Mouse (Mus musculus) leukemia stem cell, adult 10-12 weeks (primary cell): ENCODE results near the gene Ube2o. TPM values are rescaled to one million over a fixed set of nuclear protein-coding genes. Genes with fewer than 3 reads are reported as not detected.

ENCODE experiments used
- polyA plus RNA-seq: library from polyadenylated mRNA; stranded (reverse); fragments of >175 nt; gene quantifications from 2 replicates; pipeline ENCODE4 v1.2.3, GENCODE M21; 2012; ENCODE audit warnings: low replicate concordance

Gene Ube2o
- 65.0 and 89.5 TPM in 2 replicates for polyA plus RNA-seq

GRCm38 (mm10) chr11:116581376-116581814 lies at the start of gene Ube2o:
TSS of gene Ube2o (minus strand) at chr11:116581447.

GRCm38 (mm10) chr11:116626299-116627071 lies 45.2 kb upstream of the Ube2o start, which contains the start of gene Rhbdf2:
TSS of gene Rhbdf2 (minus strand) at chr11:116627019.

GRCm38 (mm10) chr11:116586310-116586709 lies 5.1 kb upstream of the Ube2o start, which contains the start of gene Aanat:
TSS of gene Aanat (plus strand) at chr11:116586432.

GRCm38 (mm10) chr11:116530187-116531147 lies 50.8 kb downstream of the Ube2o start, which contains the start of gene Sphk1:
TSS of gene Sphk1 (plus strand) at chr11:116530925.

GRCm38 (mm10) chr11:116493795-116494252 lies 87.4 kb downstream of the Ube2o start, which contains the start of gene Prpsap1:
TSS of gene Prpsap1 (minus strand) at chr11:116494202.

Other genes starting within 250 kb of the Ube2o start
- 0.59 TPM in 1 of 2 replicates, not detected in the other for gene Foxj1, start 246.0 kb downstream of the Ube2o start, polyA plus RNA-seq
- gene Rnf157, start 168.4 kb downstream of the Ube2o start, polyA plus RNA-seq, result 3.8 and 6.9 TPM in 2 replicates
- 367 and 1,263 TPM in 2 replicates for gene Ubald2, start 147.4 kb downstream of the Ube2o start, polyA plus RNA-seq
- gene Qrich2, start 115.2 kb downstream of the Ube2o start, polyA plus RNA-seq, result 0.03 TPM in 1 of 2 replicates, not detected in the other
- 97.3 and 125 TPM in 2 replicates for gene Prpsap1, start 87.2 kb downstream of the Ube2o start, polyA plus RNA-seq
- 366 and 395 TPM in 2 replicates for gene Sphk1, start 50.5 kb downstream of the Ube2o start, polyA plus RNA-seq
- 0.13 TPM in 1 of 2 replicates, not detected in the other for gene Aanat, start 5.0 kb upstream of the Ube2o start, polyA plus RNA-seq
- gene Rhbdf2, start 45.6 kb upstream of the Ube2o start, polyA plus RNA-seq, result 62.6 and 75.2 TPM in 2 replicates
- not detected in 2 replicates for gene Prcd, start 72.1 kb upstream of the Ube2o start, polyA plus RNA-seq
- 0.69 and 0.93 TPM in 2 replicates for gene Cygb, start 72.9 kb upstream of the Ube2o start, polyA plus RNA-seq
- gene St6galnac1, start 194.1 kb upstream of the Ube2o start, polyA plus RNA-seq, result not detected in 2 replicates
- gene Mxra7, start 246.6 kb upstream of the Ube2o start, polyA plus RNA-seq, result 1.1 and 1.2 TPM in 2 replicates